Mouse (Mus musculus) liver, adult 2 months (tissue): ENCODE results near the gene Fat3. TPM values are rescaled to one million over a fixed set of nuclear protein-coding genes. Genes with fewer than 3 reads are reported as not detected.

Experiments
- DNase-seq: peaks from one replicate; pipeline ENCODE4 v3.0.0-alpha.2; 2011; ENCODE audit warnings: low read depth, low spot score; ENCODE audit errors: extremely low read depth
- H3K27ac ChIP-seq: fragments of 200-500 bp; replicated peaks from 2 replicates; pipeline ENCODE4 v1.5.1; 2012; ENCODE audit warnings: low read depth, mild to moderate bottlenecking, control low read depth, inconsistent platforms, low read length; ENCODE audit not compliant: insufficient read depth
- H3K27me3 ChIP-seq: fragments of 200-500 bp; 2 replicates; pipeline ENCODE4 v1.6.1; 2012; ENCODE audit warnings: mild to moderate bottlenecking, moderate library complexity, low read length, inconsistent platforms; ENCODE audit not compliant: control insufficient read depth, insufficient read depth
- H3K36me3 ChIP-seq: fragments of 200-500 bp; 2 replicates; pipeline ENCODE4 v1.6.1; 2012; ENCODE audit warnings: low read length, inconsistent platforms; ENCODE audit not compliant: control insufficient read depth, insufficient read depth
- H3K4me1 ChIP-seq: fragments of 200-500 bp; 2 replicates; pipeline ENCODE4 v1.6.1; 2011; ENCODE audit warnings: low read length; ENCODE audit not compliant: control insufficient read depth, insufficient read depth
- H3K4me3 ChIP-seq: fragments of 200-500 bp; 2 replicates; pipeline ENCODE4 v1.5.1; 2011; ENCODE audit warnings: low read depth, mild to moderate bottlenecking, control low read depth, low read length, moderate library complexity; ENCODE audit not compliant: insufficient read depth
- H3K79me2 ChIP-seq: fragments of 200-500 bp; 2 replicates; pipeline ENCODE4 v1.6.1; 2012; ENCODE audit warnings: inconsistent platforms, mild to moderate bottlenecking, low read length, moderate library complexity; ENCODE audit not compliant: control insufficient read depth, insufficient read depth
- H3K9ac ChIP-seq: fragments of 200-500 bp; 2 replicates; pipeline ENCODE4 v1.6.1; 2012; ENCODE audit warnings: low read depth, mild to moderate bottlenecking, control low read depth, inconsistent platforms, low read length
- CTCF ChIP-seq: fragments of 200-500 bp; IDR thresholded peaks from 2 replicates; pipeline ENCODE4 v1.5.1; 2011; ENCODE audit warnings: low read depth, low read length, control low read depth
- POLR2A ChIP-seq: fragments of 200-500 bp; IDR thresholded peaks from 2 replicates; pipeline ENCODE4 v1.6.1; 2011; ENCODE audit warnings: low read length, control low read depth; ENCODE audit not compliant: insufficient read depth; ENCODE audit errors: extremely low read depth
- WGBS: fragments of 180-500 bp; shearing (Covaris S2); methylation state at CpG from one replicate; pipeline ENCODE4 v1.1.7; 2018; 5-methylcytosine and 5-hydroxymethylcytosine counted together
- polyA plus RNA-seq: library from polyadenylated mRNA; depleted of rRNA; stranded (reverse); fragments of >200 nt; gene quantifications from 2 replicates; pipeline ENCODE4 v1.2.3, GENCODE M21; 2012
- total RNA-seq: library from RNA; depleted of rRNA; stranded (reverse); fragments of >200 nt; gene quantifications from 2 replicates; pipeline ENCODE4 v1.2.3, GENCODE M21; 2014

The Fat3 gene
- total and polyA plus RNA-seq, 2 experiments = 0.09 TPM; not detected in 1

- TF ChIP-seq CTCF (no peak), POLR2A (no peak)
- no peak overlapping the region for H3K9ac ChIP-seq
- 74% methylated on average over 5 of the region's 5 CpGs for WGBS
- no peaks in the 10 kb centered on the region for H3K4me1 ChIP-seq
- H3K4me3 ChIP-seq = no peak overlapping the region
- H3K79me2 ChIP-seq = no peaks in the 10 kb centered on the region
- H3K27me3 ChIP-seq = no peaks in the 10 kb centered on the region
- H3K36me3 ChIP-seq = no peaks in the 10 kb centered on the region
- no peak overlapping the region for H3K27ac ChIP-seq
- DNase-seq = no peak
These were observed 570.1 kb downstream of the Fat3 start for GRCm38 (mm10) chr9:15930928-15931443.

GRCm38 (mm10) chr9:15928331-15928730 is 572.8 kb downstream of the Fat3 start:
- Histone ChIP-seq H3K4me1 (no peaks in the 10 kb centered on the region), H3K27ac (no peak overlapping the region), H3K27me3 (no peaks in the 10 kb centered on the region), H3K9ac (no peak overlapping the region), H3K36me3 (no peaks in the 10 kb centered on the region), H3K4me3 (no peak overlapping the region), H3K79me2 (no peaks in the 10 kb centered on the region)
- no peak for TF ChIP-seq CTCF
- no peak for TF ChIP-seq POLR2A
- peak; percentile 46 for DNase-seq
- WGBS = 73% methylated on average over 2 of the region's 2 CpGs

- Histone ChIP-seq H3K36me3 (no peaks in the 10 kb centered on the region), H3K27ac (no peak overlapping the region), H3K4me3 (no peak overlapping the region), H3K79me2 (no peaks in the 10 kb centered on the region), H3K27me3 (no peaks in the 10 kb centered on the region), H3K9ac (no peak overlapping the region), H3K4me1 (no peaks in the 10 kb centered on the region)
- DNase-seq = no peak
- 64% methylated on average over 5 of the region's 5 CpGs for WGBS
- TF ChIP-seq POLR2A (no peak), CTCF (no peak)
These were observed 573.6 kb downstream of the Fat3 start for GRCm38 (mm10) chr9:15927378-15928083.

GRCm38 (mm10) chr9:15925237-15925636 is 575.8 kb downstream of the Fat3 start:
- Histone ChIP-seq H3K36me3 (no peaks in the 10 kb centered on the region), H3K4me3 (no peak overlapping the region), H3K9ac (no peak overlapping the region), H3K79me2 (no peaks in the 10 kb centered on the region), H3K27ac (no peak overlapping the region), H3K4me1 (no peaks in the 10 kb centered on the region), H3K27me3 (no peaks in the 10 kb centered on the region)
- no peak for DNase-seq
- 89% methylated on average over 5 of the region's 5 CpGs for WGBS
- no peak for TF ChIP-seq CTCF
- no peak for TF ChIP-seq POLR2A

DNA sequence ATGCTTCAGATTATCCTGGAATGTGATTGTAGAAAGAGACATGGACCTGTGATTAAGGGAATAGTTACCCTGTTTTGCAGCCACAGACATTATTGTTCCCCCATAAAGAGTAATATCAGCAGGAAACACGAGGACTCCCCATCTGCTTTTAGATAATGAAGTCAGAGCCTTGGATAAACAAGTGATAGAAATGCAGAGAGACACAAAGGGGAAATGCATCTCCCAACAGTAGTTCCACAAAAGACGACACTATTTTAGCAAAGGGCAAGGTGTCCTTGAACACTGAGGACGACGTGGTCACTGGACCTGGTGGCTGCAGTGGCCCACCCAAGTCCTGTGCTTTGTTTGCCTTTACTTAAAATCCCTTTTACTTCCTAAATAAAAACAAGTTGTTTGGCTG is 580.8 kb downstream of the Fat3 start:
- DNase-seq = no peak
- no peak overlapping the region for H3K4me3 ChIP-seq
- H3K79me2 ChIP-seq = no peaks in the 10 kb centered on the region
- no peak for TF ChIP-seq CTCF
- no peak for TF ChIP-seq POLR2A
- no peak overlapping the region for H3K27ac ChIP-seq
- WGBS = 49% methylated on average over 4 of the region's 4 CpGs
- H3K36me3 ChIP-seq = no peaks in the 10 kb centered on the region
- H3K9ac ChIP-seq = no peak overlapping the region
- H3K4me1 ChIP-seq = no peaks in the 10 kb centered on the region
- H3K27me3 ChIP-seq = no peaks in the 10 kb centered on the region

- no peak overlapping the region for H3K27ac ChIP-seq
- DNase-seq = no peak
These were observed 581.6 kb downstream of the Fat3 start for GRCm38 (mm10) chr9:15919373-15920005.

More at GRCm38 (mm10) chr9:15919373-15920005, 581.6 kb downstream of the Fat3 start:
- H3K9ac ChIP-seq = no peak overlapping the region
- 69% methylated on average over 5 of the region's 5 CpGs for WGBS
- H3K36me3 ChIP-seq = no peaks in the 10 kb centered on the region
- no peak overlapping the region for H3K4me3 ChIP-seq
- H3K27me3 ChIP-seq = no peaks in the 10 kb centered on the region
- TF ChIP-seq POLR2A (no peak), CTCF (no peak)
- H3K4me1 ChIP-seq = no peaks in the 10 kb centered on the region
- no peaks in the 10 kb centered on the region for H3K79me2 ChIP-seq
